Mouse (Mus musculus) forebrain, embryonic 14.5 days (tissue): ENCODE measurements at regions not wholly inside any gene's neighbourhood (a gene's known extent, or its start where the extent isn't known, plus 50 kb on each side); places are given as distances from the start of the nearest gene placed in this dataset.
"Not testable (repeated sequence)": the region's sequence is repeated elsewhere in the genome, so short reads cannot be mapped to it uniquely, and the experiment has no call there.

Experiments
- ATAC-seq: fragments of 200-750 bp; cut with Nextera tagmentation; 2 replicates; pipeline ENCODE4 v1.8.0; 2017; ENCODE audit warnings: mild to moderate bottlenecking, moderate library complexity
- DNase-seq: peaks from one replicate; pipeline ENCODE4 v3.0.0-alpha.2; 2015; ENCODE audit warnings: low spot score
- H3K27ac ChIP-seq: fragments of 300-500 bp; sonication (generic); 2 replicates; pipeline ENCODE4 v1.5.1; 2014; ENCODE audit warnings: low read depth, mild to moderate bottlenecking, control low read depth, low read length, moderate library complexity
- H3K27me3 ChIP-seq: fragments of 300-500 bp; sonication (generic); replicated peaks from 2 replicates; pipeline ENCODE4 v1.6.1; 2014; ENCODE audit warnings: low read length, control low read depth, mixed read lengths; ENCODE audit not compliant: control insufficient read depth, insufficient read depth
- H3K36me3 ChIP-seq: fragments of 300-500 bp; sonication (generic); 2 replicates; pipeline ENCODE4 v1.6.1; 2014; ENCODE audit warnings: low read length, control low read depth; ENCODE audit not compliant: control insufficient read depth, insufficient read depth
- H3K4me1 ChIP-seq: fragments of 300-500 bp; sonication (generic); 2 replicates; pipeline ENCODE4 v1.6.1; 2014; ENCODE audit warnings: antibody characterized with exemption, low read length, control low read depth; ENCODE audit not compliant: control insufficient read depth, insufficient read depth
- H3K4me2 ChIP-seq: fragments of 300-500 bp; sonication (generic); 2 replicates; pipeline ENCODE4 v1.6.1; 2014; ENCODE audit warnings: mild to moderate bottlenecking, control low read depth, low read length
- H3K4me3 ChIP-seq: fragments of 300-500 bp; sonication (generic); 2 replicates; pipeline ENCODE4 v1.5.1; 2014; ENCODE audit warnings: low read depth, low read length, control low read depth
- H3K9ac ChIP-seq: fragments of 300-500 bp; sonication (generic); 2 replicates; pipeline ENCODE4 v1.6.1; 2014; ENCODE audit warnings: mild to moderate bottlenecking, low read length, control low read depth, moderate library complexity
- H3K9me3 ChIP-seq: fragments of 300-500 bp; sonication (generic); replicated peaks from 2 replicates; pipeline ENCODE4 v1.6.1; 2016; ENCODE audit warnings: low read length, control low read depth, mixed read lengths; ENCODE audit not compliant: control insufficient read depth
- WGBS: fragments of 180-500 bp; shearing (Covaris S2); extraction: QIAGEN DNeasy Blood & Tissue Kit; methylation state at CpG from one replicate; pipeline ENCODE4 v1.1.7; 2014; 5-methylcytosine and 5-hydroxymethylcytosine counted together

DNA sequence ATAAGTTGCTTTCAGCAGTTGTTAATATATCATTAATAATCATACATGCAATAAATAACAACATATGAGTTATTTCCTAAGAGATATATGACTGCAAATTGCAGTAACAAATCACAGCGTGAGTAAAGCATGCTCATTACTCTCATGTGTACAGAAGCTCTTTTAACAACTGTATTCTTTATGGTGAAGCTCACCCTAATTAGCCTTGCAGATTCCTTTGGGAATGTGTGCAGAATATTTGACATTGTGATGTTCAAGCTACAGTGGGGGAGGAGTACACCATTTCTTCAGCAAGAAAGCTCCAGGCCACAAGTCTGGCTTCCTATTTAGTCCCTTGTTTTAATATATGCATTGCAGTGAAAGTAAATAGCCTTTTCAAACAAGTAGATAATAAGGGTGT, 837.9 kb downstream of the Cetn3 start:
- H3K4me1 ChIP-seq = peaks cover 11% of the 10 kb centered on the region; the same call in 1 of the 2 replicates
- H3K9me3 ChIP-seq = no peaks in the 10 kb centered on the region
- 0 out of 2 replicates have a peak overlapping the region, but pooled peaks have one; percentile 3 for H3K27ac ChIP-seq
- peak; percentile 86 for ATAC-seq
- H3K36me3 ChIP-seq = no peaks in the 10 kb centered on the region
- no peak overlapping the region for H3K4me3 ChIP-seq
- DNase-seq = peak; percentile 81
- H3K4me2 ChIP-seq = no peak overlapping the region
- H3K9ac ChIP-seq = no peak overlapping the region
- 4% methylated on average over 1 of the region's 1 CpGs for WGBS
- H3K27me3 ChIP-seq = no peaks in the 10 kb centered on the region

DNA sequence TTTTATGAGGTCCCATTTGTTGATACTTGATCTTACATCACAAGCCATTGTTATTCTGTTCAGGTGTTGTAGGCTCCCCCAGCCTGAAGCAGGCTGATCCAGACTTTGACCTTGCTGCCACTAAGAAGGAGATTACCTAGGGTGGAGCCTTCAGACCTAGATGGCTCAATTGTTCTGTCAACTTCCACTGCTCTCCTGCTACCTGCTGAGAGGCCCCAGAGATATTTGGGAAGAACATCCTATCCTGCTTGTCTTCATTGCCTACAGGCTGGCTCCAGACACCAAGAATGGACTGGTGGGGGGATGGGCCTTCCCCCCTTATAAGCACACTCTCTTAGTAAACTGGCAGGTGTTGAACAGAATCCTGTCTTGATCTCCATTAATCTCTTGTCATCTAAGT, 845.9 kb downstream of the Cetn3 start:
- DNase-seq, ATAC-seq, H3K36me3 ChIP-seq, H3K4me1 ChIP-seq, H3K27me3 ChIP-seq, H3K9me3 ChIP-seq, H3K4me2 ChIP-seq, H3K4me3 ChIP-seq, H3K9ac ChIP-seq, H3K27ac ChIP-seq: not testable (repeated sequence)
